Mouse (Mus musculus) myocyte (in vitro differentiated cells): ENCODE data around the gene Nkx3-2.

ENCODE experiments used
- CEBPB ChIP-seq: IDR thresholded peaks from 2 replicates; pipeline ENCODE4 v1.6.1; 2011; ENCODE audit warnings: mild to moderate bottlenecking, moderate library complexity; ENCODE audit not compliant: poor library complexity, insufficient read depth, severe bottlenecking
- MYOD1 ChIP-seq, 3 experiments: IDR thresholded peaks; one replicate each; pipeline ENCODE4 v1.6.1; 2011; ENCODE audit warnings: control low read depth in 2 of 3, low read depth in 2 of 3, mild to moderate bottlenecking in 2 of 3, moderate library complexity in 1 of 3; ENCODE audit not compliant: insufficient read length in 2 of 3, control insufficient read depth in 1 of 3
- MYOG ChIP-seq, 3 experiments: IDR thresholded peaks; one replicate each; pipeline ENCODE4 v1.6.1; 2011; ENCODE audit warnings: control low read depth in 2 of 3, low read depth in 2 of 3, mild to moderate bottlenecking in 2 of 3; ENCODE audit not compliant: insufficient read length in 2 of 3, control insufficient read depth in 1 of 3, insufficient read depth in 1 of 3
- POLR2A ChIP-seq: IDR thresholded peaks from one replicate; pipeline ENCODE4 v1.6.1; 2011; ENCODE audit warnings: low read depth, mild to moderate bottlenecking, control low read depth, moderate library complexity; ENCODE audit not compliant: insufficient read length
- POLR2AphosphoS2 ChIP-seq: IDR thresholded peaks from one replicate; pipeline ENCODE4 v1.6.1; 2011; ENCODE audit warnings: low read depth, control low read depth; ENCODE audit not compliant: insufficient read length
- TCF3 ChIP-seq: IDR thresholded peaks from one replicate; pipeline ENCODE4 v1.6.1; 2011; ENCODE audit warnings: low read depth, control low read depth; ENCODE audit not compliant: insufficient read length
- USF1 ChIP-seq: IDR thresholded peaks from one replicate; pipeline ENCODE4 v1.6.1; 2011; ENCODE audit warnings: low read depth, mild to moderate bottlenecking, control low read depth, moderate library complexity

GRCm38 (mm10) chr5:41804643-41805042 is 40.3 kb upstream of the Nkx3-2 start:
- TF ChIP-seq POLR2A (no peak), MYOG (IDR thresholded peaks at IDR 0.05; ENCODE audit: control insufficient read depth in 1 of 3, insufficient read depth in 1 of 3, insufficient read length in 2 of 3, low read depth in 2 of 3) (no peak), POLR2AphosphoS2 (no peak), TCF3 (no peak), MYOD1 (IDR thresholded peaks at IDR 0.05; ENCODE audit: control insufficient read depth in 1 of 3, insufficient read length in 2 of 3, low read depth in 2 of 3) (no peak), CEBPB (no peak), USF1 (no peak)
